Mouse (Mus musculus): ENCODE data around the gene Dcun1d3.

GRCm38 (mm10) chr7:119845541-119845940 lies 50.6 kb downstream of the Dcun1d3 start:
- no peak for TF ChIP-seq TAL1 (IDR thresholded peaks at IDR 0.05; ENCODE audit: low read length)
- TF ChIP-seq GATA1 (IDR thresholded peaks at IDR 0.05; ENCODE audit: low read length) = no peak

Measured in erythroblast, embryonic 14.5 days (primary cell).